Mouse (Mus musculus) neural tube, embryonic 12.5 days (tissue): ENCODE measurements around the gene Pln. TPM values are rescaled to one million over a fixed set of nuclear protein-coding genes. Genes with fewer than 3 reads are reported as not detected.

Experiments
- ATAC-seq: fragments of 200-750 bp; cut with Nextera tagmentation; 2 replicates; pipeline ENCODE4 v1.8.0; 2017; ENCODE audit warnings: low read depth, mild to moderate bottlenecking, moderate TSS enrichment, moderate library complexity; ENCODE audit not compliant: low FRiP score
- H3K27ac ChIP-seq: fragments of 300-500 bp; sonication (generic); 2 replicates; pipeline ENCODE4 v1.5.1; 2016
- H3K27me3 ChIP-seq: fragments of 300-500 bp; sonication (generic); replicated peaks from 2 replicates; pipeline ENCODE4 v1.6.1; 2016; ENCODE audit warnings: mild to moderate bottlenecking
- H3K36me3 ChIP-seq: fragments of 300-500 bp; sonication (generic); 2 replicates; pipeline ENCODE4 v1.6.1; 2016; ENCODE audit warnings: mild to moderate bottlenecking
- H3K4me1 ChIP-seq: fragments of 300-500 bp; sonication (generic); 2 replicates; pipeline ENCODE4 v1.6.1; 2016
- H3K4me2 ChIP-seq: fragments of 300-500 bp; sonication (generic); replicated peaks from 2 replicates; pipeline ENCODE4 v1.6.1; 2016; ENCODE audit warnings: mild to moderate bottlenecking
- H3K4me3 ChIP-seq: fragments of 300-500 bp; sonication (generic); 2 replicates; pipeline ENCODE4 v1.5.1; 2016
- H3K9ac ChIP-seq: fragments of 300-500 bp; sonication (generic); 2 replicates; pipeline ENCODE4 v1.6.1; 2016; ENCODE audit warnings: mild to moderate bottlenecking
- H3K9me3 ChIP-seq: fragments of 300-500 bp; sonication (generic); 2 replicates; pipeline ENCODE4 v1.6.1; 2016; ENCODE audit warnings: mild to moderate bottlenecking
- WGBS: fragments of 180-500 bp; shearing (Covaris S2); methylation state at CpG from one replicate; pipeline ENCODE4 v1.1.7; 2016; 5-methylcytosine and 5-hydroxymethylcytosine counted together
- polyA plus RNA-seq: library from polyadenylated mRNA; unstranded; fragments of >200 nt; fragmentation: Nextera tagmentation; extraction: Ambion mirVana; gene quantifications from 2 replicates; pipeline ENCODE4 v1.2.1, GENCODE M21; 2016

Pln gene
- polyA plus RNA-seq, 1 experiment from 2014 or later = 2.1 TPM

DNA sequence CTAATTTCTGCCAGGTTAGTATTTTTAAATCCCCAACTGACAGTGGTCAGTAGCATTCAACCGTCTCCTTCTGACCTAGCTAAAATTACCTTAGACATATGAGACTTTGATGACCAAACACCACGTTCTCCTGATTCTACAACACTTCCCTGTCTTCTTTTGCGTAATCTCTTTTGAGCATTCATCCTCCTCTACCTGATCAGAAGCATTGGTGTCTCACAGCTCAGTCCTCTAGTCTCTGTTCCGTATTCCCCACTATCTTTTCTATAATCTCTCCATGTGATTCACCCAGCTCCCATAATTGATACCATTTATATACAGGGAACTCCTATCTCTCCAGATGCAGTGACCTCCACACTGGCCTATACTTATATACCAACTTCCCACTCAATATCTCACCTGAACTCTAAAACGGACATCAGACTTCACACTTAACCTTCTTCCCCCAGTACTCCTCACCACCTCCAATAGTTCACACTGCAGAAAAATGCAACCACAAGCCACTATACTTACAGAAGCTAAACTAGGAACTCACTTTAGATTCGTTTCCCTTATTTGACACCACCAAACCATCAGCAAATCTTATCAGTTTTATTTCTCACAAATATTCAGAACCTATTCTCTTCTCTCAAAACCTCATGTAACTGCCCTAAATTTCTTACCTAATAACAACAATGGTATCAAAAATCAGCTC is 36.6 kb downstream of the Pln start:
- WGBS = 92% methylated on average over 6 of the region's 6 CpGs
- ATAC-seq = no peak

DNA sequence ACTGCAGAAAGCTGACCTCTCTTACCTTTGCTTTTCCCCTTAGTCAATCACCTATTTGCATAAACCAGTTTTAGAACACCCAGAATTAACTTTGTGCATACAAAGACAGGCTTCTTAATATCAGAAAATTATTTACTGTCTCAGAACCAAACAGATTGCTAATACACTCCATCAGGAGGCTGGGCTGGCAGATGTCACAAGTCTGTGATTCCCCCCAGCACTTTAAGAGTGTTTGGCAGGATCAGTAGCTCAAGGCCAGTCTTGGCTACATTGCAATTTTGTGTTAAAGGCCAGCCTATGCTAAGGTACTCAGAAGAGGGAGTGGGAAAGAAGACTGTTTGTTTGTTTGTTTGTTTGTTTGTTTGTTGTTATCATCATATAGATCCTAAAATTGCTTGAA is 39.6 kb downstream of the Pln start:
- peaks cover 9% of the 10 kb centered on the region; the same call in 1 of the 2 replicates for H3K4me1 ChIP-seq
- H3K9me3 ChIP-seq = peaks cover 12% of the 10 kb centered on the region; the same call in 1 of the 2 replicates
- peak overlapping the region; percentile 39 for H3K4me2 ChIP-seq
- ATAC-seq = no peak
- no peaks in the 10 kb centered on the region for H3K27me3 ChIP-seq
- H3K4me3 ChIP-seq = no peak overlapping the region
- H3K36me3 ChIP-seq = no peaks in the 10 kb centered on the region
- H3K27ac ChIP-seq = no peak overlapping the region
- H3K9ac ChIP-seq = no peak overlapping the region

More for the DNA sequence above, 36.6 kb downstream of the Pln start:
- peaks cover 23% of the 10 kb centered on the region; the same call in 1 of the 2 replicates for H3K9me3 ChIP-seq
- no peak overlapping the region for H3K4me3 ChIP-seq
- H3K27me3 ChIP-seq = no peaks in the 10 kb centered on the region
- H3K36me3 ChIP-seq = no peaks in the 10 kb centered on the region; the same call in 1 of the 2 replicates
- H3K9ac ChIP-seq = no peak overlapping the region
- no peak overlapping the region for H3K4me2 ChIP-seq
- peaks cover 9% of the 10 kb centered on the region; the same call in 1 of the 2 replicates for H3K4me1 ChIP-seq
- H3K27ac ChIP-seq = no peak overlapping the region

DNA sequence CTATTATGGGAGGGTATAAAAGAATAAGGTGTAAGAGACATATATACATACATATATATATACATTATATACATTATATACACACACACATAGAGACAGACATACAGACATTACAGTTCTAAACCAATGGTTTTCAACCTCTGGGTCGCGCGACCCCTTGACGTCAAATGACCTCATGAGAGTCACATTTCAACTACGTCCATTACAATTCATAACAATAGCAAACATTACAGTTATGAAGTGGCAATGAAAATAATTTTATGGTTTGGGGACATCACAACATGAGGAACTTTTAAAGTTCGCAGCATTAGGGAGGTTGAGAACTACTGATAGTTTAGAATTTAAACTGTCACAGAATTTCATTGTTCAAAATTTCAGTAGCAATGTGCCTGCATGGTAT is 40.8 kb downstream of the Pln start:
- peak overlapping the region; percentile 71 for H3K4me2 ChIP-seq
- peak overlapping the region; percentile 94; the same call in 1 of the 2 replicates for H3K4me3 ChIP-seq
- no peaks in the 10 kb centered on the region for H3K27me3 ChIP-seq
- no peak overlapping the region for H3K27ac ChIP-seq
- no peaks in the 10 kb centered on the region for H3K36me3 ChIP-seq
- H3K9ac ChIP-seq = no peak overlapping the region
- H3K9me3 ChIP-seq = peaks cover 8% of the 10 kb centered on the region; the same call in 1 of the 2 replicates
- ATAC-seq = no peak
- peaks cover 9% of the 10 kb centered on the region; the same call in 1 of the 2 replicates for H3K4me1 ChIP-seq
- WGBS = 82% methylated on average over 6 of the region's 6 CpGs

DNA sequence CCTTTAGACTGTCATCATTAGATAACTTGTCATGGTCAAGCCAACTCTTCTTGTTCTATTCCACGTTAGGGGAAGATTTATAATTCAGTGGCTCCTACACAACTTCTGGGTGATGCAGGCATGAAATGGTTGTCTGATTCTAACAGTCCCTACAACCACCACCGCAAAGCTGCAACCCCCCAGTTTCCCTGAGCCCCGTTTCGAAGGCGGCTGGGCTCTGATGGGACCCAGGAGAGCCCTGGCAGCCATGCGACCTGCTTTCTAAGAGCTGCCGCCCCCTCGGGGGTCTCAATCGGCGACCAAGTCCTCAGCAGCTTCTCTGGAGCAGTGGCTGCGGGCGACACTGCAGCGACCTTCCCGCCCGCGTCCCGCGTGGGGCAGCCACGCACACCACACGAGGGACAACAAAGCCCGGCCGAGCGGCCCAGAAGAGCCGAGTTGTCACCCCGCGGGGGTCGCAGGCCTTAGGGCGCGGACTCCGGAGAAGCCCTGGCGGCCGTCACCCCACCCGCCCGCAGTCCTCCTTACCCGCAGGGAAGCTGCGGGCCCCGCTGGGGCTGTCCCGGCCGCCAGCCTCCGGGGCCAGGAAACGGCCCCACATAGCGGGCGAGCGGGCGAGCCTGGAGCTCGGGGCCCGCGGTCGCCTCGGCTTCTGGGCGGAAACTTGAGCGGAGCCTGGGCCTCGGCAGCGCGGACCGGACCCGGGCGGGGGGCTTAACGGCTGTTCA is 41.7 kb downstream of the Pln start:
- no peaks in the 10 kb centered on the region for H3K9me3 ChIP-seq
- ATAC-seq = peak; percentile 81

DNA sequence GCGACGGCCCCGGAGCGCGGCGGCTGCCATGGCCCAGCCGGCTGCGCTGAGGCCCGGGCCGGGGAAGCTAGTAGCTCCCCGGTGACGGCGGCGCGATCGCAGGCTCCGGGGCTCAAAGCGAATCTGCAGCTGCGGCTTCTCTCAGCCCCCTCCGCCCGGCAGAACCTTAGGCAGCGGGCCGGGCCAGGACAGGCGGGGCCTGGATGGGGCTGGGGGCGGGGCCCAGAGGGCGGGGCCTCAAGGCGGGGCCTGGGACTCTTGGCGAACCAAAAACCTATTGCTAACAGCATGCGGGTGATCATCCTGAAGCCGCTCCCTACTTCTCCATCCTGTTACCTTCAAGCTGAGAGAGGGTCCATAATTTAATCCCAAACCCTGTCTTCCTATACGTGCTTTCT is 42.2 kb downstream of the Pln start, which contains the start of gene Cep85l:
Gene Cep85l, minus strand, starts transcription at position 239 of the 398 bp plus-strand sequence.
- under 1% methylated on average over 31 of the region's 31 CpGs for WGBS

More for the DNA sequence above, 41.7 kb downstream of the Pln start:
- Histone ChIP-seq H3K4me3 (peak overlapping the region; percentile 94), H3K27ac (peak overlapping the region; percentile 97), H3K36me3 (no peaks in the 10 kb centered on the region), H3K9ac (peak overlapping the region; percentile 98), H3K4me1 (peaks cover 9% of the 10 kb centered on the region; the same call in 1 of the 2 replicates), H3K4me2 (peak overlapping the region; percentile 71), H3K27me3 (no peaks in the 10 kb centered on the region)
- WGBS = under 1% methylated on average over 59 of the region's 59 CpGs

DNA sequence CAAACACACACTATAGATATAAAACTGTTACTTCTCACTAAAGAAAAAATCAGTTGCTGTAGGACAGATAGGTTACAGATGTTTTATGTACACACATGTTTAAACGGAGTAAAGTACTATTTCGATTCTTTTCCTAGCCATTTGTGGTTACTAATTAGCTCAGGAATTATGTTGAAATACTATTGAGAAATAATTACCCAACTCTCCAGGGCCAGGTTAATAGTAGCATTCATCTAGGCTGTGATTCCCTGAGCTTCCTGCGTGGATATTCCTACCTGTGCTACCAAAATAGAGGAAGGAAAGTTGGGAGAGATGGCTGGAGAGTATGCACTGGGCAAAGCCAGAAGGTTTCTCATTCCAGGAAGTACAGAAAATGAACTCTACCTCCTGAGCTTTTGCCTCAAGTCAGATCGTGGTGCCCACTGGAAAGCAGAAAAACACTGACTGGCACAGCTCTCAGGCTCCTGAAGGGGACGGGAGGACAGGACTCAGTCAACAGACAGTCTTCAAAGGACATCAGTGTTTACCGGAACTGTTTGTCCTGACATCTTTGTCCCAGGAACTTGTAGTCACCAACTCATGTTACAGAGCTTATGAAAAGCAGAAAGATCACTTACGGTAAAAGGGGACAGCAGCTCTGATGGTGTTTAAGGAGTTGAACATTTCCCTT is 45.4 kb downstream of the Pln start:
- Histone ChIP-seq H3K27me3 (no peaks in the 10 kb centered on the region), H3K4me1 (peaks cover 2% of the 10 kb centered on the region; the same call in 1 of the 2 replicates), H3K27ac (no peak overlapping the region), H3K4me2 (no peak overlapping the region), H3K9ac (no peak overlapping the region), H3K36me3 (no peaks in the 10 kb centered on the region), H3K4me3 (no peak overlapping the region), H3K9me3 (no peaks in the 10 kb centered on the region)
- no peak for ATAC-seq
- 75% methylated on average over 7 of the region's 7 CpGs for WGBS

More for the DNA sequence above, 42.2 kb downstream of the Pln start, which contains the start of gene Cep85l:
- Histone ChIP-seq H3K36me3 (no peaks in the 10 kb centered on the region), H3K9ac (peak within 1 kb of the TSS; percentile 98), H3K4me3 (peak within 1 kb of the TSS; percentile 94), H3K4me2 (peak within 1 kb of the TSS; percentile 71), H3K4me1 (peaks cover 9% of the 10 kb centered on the region; the same call in 1 of the 2 replicates), H3K9me3 (no peaks in the 10 kb centered on the region), H3K27me3 (no peaks in the 10 kb centered on the region), H3K27ac (peak within 1 kb of the TSS; percentile 97)
- ATAC-seq = peak; percentile 98

DNA sequence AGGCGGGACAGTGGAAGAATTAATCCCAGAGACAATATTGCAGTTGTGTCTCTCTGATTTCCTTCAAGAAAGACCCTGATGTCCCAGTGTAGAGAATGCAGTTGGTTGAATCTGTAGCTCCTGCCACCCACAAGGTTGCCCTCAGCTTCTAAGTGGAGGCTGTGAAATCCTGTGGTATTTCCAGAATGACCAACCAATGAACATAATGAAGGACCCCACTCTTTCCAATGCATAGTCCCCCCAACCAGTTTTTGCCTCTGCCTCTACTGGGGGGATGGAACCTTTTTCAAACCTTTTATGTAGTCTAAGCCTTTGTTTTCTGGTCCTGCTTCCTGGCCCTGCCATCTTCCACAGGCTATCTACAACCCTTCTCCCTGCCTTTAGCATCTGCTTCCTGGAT is 47.4 kb downstream of the Pln start:
- no peak overlapping the region for H3K4me2 ChIP-seq
- no peak overlapping the region for H3K9ac ChIP-seq
- H3K4me1 ChIP-seq = no peaks in the 10 kb centered on the region
- H3K9me3 ChIP-seq = no peaks in the 10 kb centered on the region
- WGBS = 86% methylated on average over 1 of the region's 1 CpGs
- no peaks in the 10 kb centered on the region for H3K36me3 ChIP-seq
- no peak overlapping the region for H3K4me3 ChIP-seq
- no peaks in the 10 kb centered on the region for H3K27me3 ChIP-seq
- ATAC-seq = no peak
- no peak overlapping the region for H3K27ac ChIP-seq

DNA sequence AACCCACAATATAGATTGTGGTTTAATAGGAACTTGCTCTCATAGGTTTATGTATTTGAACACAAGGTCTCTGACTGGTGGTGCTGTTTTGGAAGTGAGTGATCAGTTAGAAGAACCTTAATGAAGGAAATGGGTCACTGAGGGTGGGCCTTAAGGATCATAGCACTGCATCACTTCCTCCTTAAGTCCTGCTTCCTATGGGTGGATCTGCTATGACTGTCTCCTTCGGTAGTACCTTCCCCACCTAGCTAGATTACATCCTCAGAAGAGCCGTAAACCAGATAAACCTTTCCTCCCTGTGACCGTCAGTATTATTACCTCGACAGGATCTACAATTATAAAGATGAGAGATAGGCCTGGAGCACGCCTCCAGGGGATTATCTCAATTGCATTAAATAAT is 48.0 kb downstream of the Pln start:
- Histone ChIP-seq H3K27ac (no peak overlapping the region), H3K4me1 (no peaks in the 10 kb centered on the region), H3K4me2 (no peak overlapping the region), H3K9ac (no peak overlapping the region), H3K9me3 (no peaks in the 10 kb centered on the region), H3K4me3 (no peak overlapping the region), H3K36me3 (no peaks in the 10 kb centered on the region), H3K27me3 (no peaks in the 10 kb centered on the region)
- no peak for ATAC-seq
- 75% methylated on average over 5 of the region's 5 CpGs for WGBS

DNA sequence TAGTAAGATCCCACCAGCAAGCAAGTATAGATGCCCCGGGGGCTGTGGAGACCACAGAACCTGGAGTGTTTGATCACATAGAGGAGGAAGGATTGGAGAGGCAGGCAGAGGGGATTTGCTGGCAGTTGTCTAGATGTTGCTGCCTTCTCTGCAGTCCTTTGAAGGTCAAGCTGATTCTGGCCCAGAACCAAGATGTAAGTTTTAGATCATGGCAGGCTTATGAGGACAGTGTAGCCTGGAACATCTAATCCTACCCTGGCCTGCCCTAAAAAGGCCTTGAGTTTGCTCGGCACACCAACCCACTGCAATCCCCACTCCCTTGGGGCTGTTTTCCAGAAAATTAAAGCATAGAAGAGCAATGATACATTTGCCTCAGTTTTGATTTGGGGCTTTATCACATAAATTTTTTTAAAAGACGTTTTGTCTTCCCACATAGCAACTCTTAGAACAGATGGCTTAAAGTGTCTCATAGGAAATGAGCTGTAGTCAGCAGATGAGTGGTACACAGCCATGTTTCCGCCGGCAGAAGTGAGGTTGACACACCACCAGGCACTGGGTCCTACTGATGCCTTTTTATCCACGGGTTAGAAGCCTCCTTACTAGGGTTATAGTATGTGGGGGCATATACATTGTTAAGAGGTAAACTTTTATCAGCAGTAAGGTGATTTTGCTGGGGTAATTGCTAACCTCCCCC is 50.9 kb downstream of the Pln start:
- no peaks in the 10 kb centered on the region for H3K4me1 ChIP-seq
- no peak overlapping the region for H3K9ac ChIP-seq
- H3K4me3 ChIP-seq = no peak overlapping the region
- H3K4me2 ChIP-seq = no peak overlapping the region
- no peak overlapping the region for H3K27ac ChIP-seq
- WGBS = 71% methylated on average over 6 of the region's 6 CpGs
- H3K36me3 ChIP-seq = no peaks in the 10 kb centered on the region
- H3K27me3 ChIP-seq = no peaks in the 10 kb centered on the region
- no peak for ATAC-seq
- H3K9me3 ChIP-seq = no peaks in the 10 kb centered on the region

DNA sequence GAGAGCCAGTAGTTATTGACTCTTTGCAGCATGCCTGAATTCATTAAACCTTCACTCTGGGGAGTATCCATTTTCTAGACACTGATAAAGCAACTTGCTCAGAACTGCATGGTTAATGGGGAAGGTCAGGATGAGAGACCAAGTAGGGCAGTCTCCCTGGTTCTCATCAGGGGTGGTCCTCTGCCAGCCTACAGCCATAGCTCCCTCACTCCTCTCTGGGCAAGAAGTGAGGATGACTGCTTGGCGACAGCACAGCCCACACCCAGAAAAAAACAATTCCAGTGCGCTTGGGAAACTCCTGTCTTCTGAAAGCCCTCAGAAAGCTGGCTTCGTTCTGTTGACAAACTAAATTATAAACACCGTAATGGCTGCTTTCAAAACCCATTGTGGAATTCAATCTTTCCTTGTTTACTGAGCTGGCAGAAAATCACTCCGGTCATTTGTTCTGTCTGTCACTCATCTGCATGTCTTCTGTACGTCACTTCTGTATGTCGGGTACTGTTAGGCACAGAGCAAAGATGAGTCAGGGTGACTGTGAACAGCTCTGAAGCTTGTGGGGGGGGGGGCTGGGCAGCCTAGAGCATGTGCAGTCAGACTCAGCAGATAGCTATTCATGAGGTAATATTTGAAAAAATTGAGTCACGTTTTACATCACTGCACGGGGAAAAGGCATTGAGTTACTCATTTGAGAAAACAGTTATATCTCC is 57.6 kb downstream of the Pln start:
- no peak overlapping the region for H3K4me2 ChIP-seq
- WGBS = 85% methylated on average over 9 of the region's 9 CpGs
- ATAC-seq = no peak

More for the DNA sequence above, 57.6 kb downstream of the Pln start:
- no peaks in the 10 kb centered on the region for H3K27me3 ChIP-seq
- peaks cover 6% of the 10 kb centered on the region; the same call in 1 of the 2 replicates for H3K4me1 ChIP-seq
- H3K4me3 ChIP-seq = no peak overlapping the region
- no peaks in the 10 kb centered on the region for H3K9me3 ChIP-seq
- H3K36me3 ChIP-seq = no peaks in the 10 kb centered on the region
- no peak overlapping the region for H3K9ac ChIP-seq
- no peak overlapping the region for H3K27ac ChIP-seq
